Mouse (Mus musculus) forebrain, embryonic 11.5 days (tissue): ENCODE data around the gene Ak2. TPM values are rescaled to one million over a fixed set of nuclear protein-coding genes. Genes with fewer than 3 reads are reported as not detected.
A peak's percentile ranks its signal among the peaks of the same experiment; 100 is the strongest.

ENCODE experiments used
- ATAC-seq: fragments of 200-750 bp; cut with Nextera tagmentation; replicated peaks from 2 replicates; pipeline ENCODE4 v1.8.0; 2017; ENCODE audit warnings: moderate TSS enrichment; ENCODE audit not compliant: low FRiP score
- DNase-seq: peaks from one replicate; pipeline ENCODE4 v3.0.0-alpha.2; 2017; ENCODE audit warnings: low spot score
- H3K27ac ChIP-seq: fragments of 300-500 bp; sonication (generic); 2 replicates; pipeline ENCODE4 v1.5.1; 2014; ENCODE audit warnings: low read depth, low read length
- H3K27me3 ChIP-seq: fragments of 300-500 bp; sonication (generic); 2 replicates; pipeline ENCODE4 v1.6.1; 2014; ENCODE audit warnings: mild to moderate bottlenecking, low read length, mixed read lengths; ENCODE audit not compliant: control insufficient read depth, insufficient read depth
- H3K36me3 ChIP-seq: fragments of 300-500 bp; sonication (generic); 2 replicates; pipeline ENCODE4 v1.6.1; 2014; ENCODE audit warnings: mild to moderate bottlenecking, low read length, moderate library complexity, mixed read lengths; ENCODE audit not compliant: control insufficient read depth, insufficient read depth
- H3K4me1 ChIP-seq: fragments of 300-500 bp; sonication (generic); replicated peaks from 2 replicates; pipeline ENCODE4 v1.6.1; 2014; ENCODE audit warnings: low read length, mixed read lengths; ENCODE audit not compliant: control insufficient read depth, insufficient read depth
- H3K4me2 ChIP-seq: fragments of 300-500 bp; sonication (generic); 2 replicates; pipeline ENCODE4 v1.6.1; 2014; ENCODE audit warnings: low read depth, mild to moderate bottlenecking, low read length, moderate library complexity, mixed read lengths; ENCODE audit not compliant: severe bottlenecking
- H3K4me3 ChIP-seq: fragments of 300-500 bp; sonication (generic); 2 replicates; pipeline ENCODE4 v1.5.1; 2014; ENCODE audit warnings: low read depth, low read length
- H3K9ac ChIP-seq: fragments of 300-500 bp; sonication (generic); 2 replicates; pipeline ENCODE4 v1.6.1; 2014; ENCODE audit warnings: low read length
- H3K9me3 ChIP-seq: fragments of 300-500 bp; sonication (generic); 2 replicates; pipeline ENCODE4 v1.6.1; 2016; ENCODE audit warnings: low read length, mixed read lengths; ENCODE audit not compliant: control insufficient read depth
- WGBS: fragments of 180-500 bp; shearing (Covaris S2); extraction: QIAGEN DNeasy Blood & Tissue Kit; methylation state at CpG from one replicate; pipeline ENCODE4 v1.1.7; 2014; 5-methylcytosine and 5-hydroxymethylcytosine counted together
- polyA plus RNA-seq: library from polyadenylated mRNA; unstranded; fragments of >200 nt; fragmentation: Nextera tagmentation; extraction: Ambion mirVana; gene quantifications from 2 replicates; pipeline ENCODE4 v1.2.1, GENCODE M21; 2014

Gene Ak2
- polyA plus RNA-seq, 1 experiment from 2014 or later = 173 TPM

GRCm38 (mm10) chr4:129059922-129060321 is 68.2 kb downstream of the Ak2 start:
- no peak for ATAC-seq
- 64% methylated on average over 4 of the region's 4 CpGs for WGBS
- H3K9ac ChIP-seq = no peak overlapping the region
- no peaks in the 10 kb centered on the region for H3K9me3 ChIP-seq
- peak overlapping the region; percentile 88; the same call in 1 of the 2 replicates for H3K4me3 ChIP-seq
- H3K4me2 ChIP-seq = peak overlapping the region; percentile 100; the same call in 1 of the 2 replicates
- no peak for DNase-seq
- H3K27ac ChIP-seq = no peak overlapping the region
- no peaks in the 10 kb centered on the region for H3K27me3 ChIP-seq
- no peaks in the 10 kb centered on the region for H3K36me3 ChIP-seq
- peaks cover 4% of the 10 kb centered on the region for H3K4me1 ChIP-seq

Other genes starting within 250 kb of the Ak2 start
- 0.56 TPM in 2 replicates for gene A3galt2, start 236.6 kb upstream of the Ak2 start, polyA plus RNA-seq
- gene Zfp362, start 185.9 kb upstream of the Ak2 start, polyA plus RNA-seq = 53.0 and 55.2 TPM in 2 replicates
- gene Trim62, start 108.4 kb upstream of the Ak2 start, polyA plus RNA-seq = 9.4 and 11.0 TPM in 2 replicates
- gene Azin2, start 29.5 kb upstream of the Ak2 start, polyA plus RNA-seq = 11.5 TPM in 2 replicates
- gene Rnf19b, start 66.3 kb downstream of the Ak2 start, polyA plus RNA-seq = 10.1 and 12.2 TPM in 2 replicates
- gene Tmem54, start 113.6 kb downstream of the Ak2 start, polyA plus RNA-seq = 1.5 and 2.0 TPM in 2 replicates
- gene Hpca, start 130.1 kb downstream of the Ak2 start, polyA plus RNA-seq = 0.87 and 1.2 TPM in 2 replicates
- gene Fndc5, start 145.0 kb downstream of the Ak2 start, polyA plus RNA-seq = 0.63 and 1.4 TPM in 2 replicates
- 25.4 and 30.7 TPM in 2 replicates for gene S100pbp, start 197.8 kb downstream of the Ak2 start, polyA plus RNA-seq
- gene Yars, start 197.8 kb downstream of the Ak2 start, polyA plus RNA-seq = 113 and 118 TPM in 2 replicates